Mouse (Mus musculus) midbrain, postnatal 0 days (tissue): ENCODE measurements around the gene Gpr82. TPM values are rescaled to one million over a fixed set of nuclear protein-coding genes. Genes with fewer than 3 reads are reported as not detected.
A peak's percentile ranks its signal among the peaks of the same experiment; 100 is the strongest.

Experiments
- ATAC-seq: fragments of 200-750 bp; cut with Nextera tagmentation; 2 replicates; pipeline ENCODE4 v1.8.0; 2017; ENCODE audit warnings: moderate number of reproducible peaks, mild to moderate bottlenecking, moderate TSS enrichment, moderate library complexity; ENCODE audit not compliant: low FRiP score
- DNase-seq: peaks from one replicate; pipeline ENCODE4 v3.0.0-alpha.2; 2015; ENCODE audit warnings: low spot score
- H3K27ac ChIP-seq: fragments of 300-500 bp; sonication (generic); 2 replicates; pipeline ENCODE4 v1.5.1; 2014; ENCODE audit warnings: low read depth, mild to moderate bottlenecking, low read length, mixed read lengths
- H3K27me3 ChIP-seq: fragments of 300-500 bp; sonication (generic); 2 replicates; pipeline ENCODE4 v1.6.1; 2014; ENCODE audit warnings: low read length, control low read depth, mixed read lengths; ENCODE audit not compliant: insufficient read depth
- H3K36me3 ChIP-seq: fragments of 300-500 bp; sonication (generic); 2 replicates; pipeline ENCODE4 v1.6.1; 2014; ENCODE audit warnings: low read length, control low read depth, mixed read lengths; ENCODE audit not compliant: insufficient read depth
- H3K4me1 ChIP-seq: fragments of 300-500 bp; sonication (generic); 2 replicates; pipeline ENCODE4 v1.6.1; 2014; ENCODE audit warnings: mild to moderate bottlenecking, control low read depth, antibody characterized with exemption, low read length, mixed read lengths; ENCODE audit not compliant: insufficient read depth
- H3K4me2 ChIP-seq: fragments of 300-500 bp; sonication (generic); 2 replicates; pipeline ENCODE4 v1.6.1; 2014; ENCODE audit warnings: low read depth, mild to moderate bottlenecking, low read length, mixed read lengths; ENCODE audit not compliant: poor library complexity, severe bottlenecking
- H3K4me3 ChIP-seq: fragments of 300-500 bp; sonication (generic); 2 replicates; pipeline ENCODE4 v1.5.1; 2014; ENCODE audit warnings: low read depth, mild to moderate bottlenecking, low read length, moderate library complexity
- H3K9ac ChIP-seq: fragments of 300-500 bp; sonication (generic); replicated peaks from 2 replicates; pipeline ENCODE4 v1.6.1; 2014; ENCODE audit warnings: mild to moderate bottlenecking, low read length, moderate library complexity, mixed read lengths; ENCODE audit not compliant: poor library complexity, severe bottlenecking
- H3K9me3 ChIP-seq: fragments of 300-500 bp; sonication (generic); 2 replicates; pipeline ENCODE4 v1.6.1; 2016; ENCODE audit warnings: low read length, control low read depth
- CTCF ChIP-seq: IDR thresholded peaks from 2 replicates; pipeline ENCODE4 v1.5.1; 2016; ENCODE audit warnings: antibody characterized with exemption, mild to moderate bottlenecking
- WGBS: fragments of 180-500 bp; shearing (Covaris S2); extraction: QIAGEN DNeasy Blood & Tissue Kit; methylation state at CpG from one replicate; pipeline ENCODE4 v1.1.7; 2014; 5-methylcytosine and 5-hydroxymethylcytosine counted together
- microRNA-seq: library from miRNA; unstranded; fragments of <30 nt; microRNA quantifications from one replicate; pipeline ENCODE4, GENCODE M21; 2016; ENCODE audit warnings: borderline number of aligned reads
- polyA plus RNA-seq: library from polyadenylated mRNA; unstranded; fragments of >200 nt; fragmentation: Nextera tagmentation; extraction: Ambion mirVana; gene quantifications from 2 replicates; pipeline ENCODE4 v1.2.1, GENCODE M21; 2015
- total RNA-seq: library from RNA; depleted of rRNA; stranded (reverse); fragments of >200 nt; gene quantifications from 2 replicates; pipeline ENCODE4 v1.2.3, GENCODE M21; 2014; rRNA removed

The Gpr82 gene
- total and polyA plus RNA-seq, 2 experiments from 2014 or later = 0.20 TPM; not detected in 1

GRCm38 (mm10) chrX:13700681-13701080 is 39.5 kb downstream of the Gpr82 start:
- H3K4me2 ChIP-seq = no peak overlapping the region

GRCm38 (mm10) chrX:13705051-13705450 is 43.9 kb downstream of the Gpr82 start:
- ATAC-seq (no peak), DNase-seq (no peak)
- Histone ChIP-seq H3K36me3 (no peaks in the 10 kb centered on the region), H3K27me3 (no peaks in the 10 kb centered on the region), H3K27ac (no peak overlapping the region), H3K9me3 (no peaks in the 10 kb centered on the region), H3K9ac (no peak overlapping the region), H3K4me2 (no peak overlapping the region), H3K4me3 (no peak overlapping the region), H3K4me1 (no peaks in the 10 kb centered on the region)
- TF ChIP-seq CTCF = no peak
- 66% methylated on average over 2 of the region's 2 CpGs for WGBS

More at GRCm38 (mm10) chrX:13700681-13701080, 39.5 kb downstream of the Gpr82 start:
- Histone ChIP-seq H3K36me3 (no peaks in the 10 kb centered on the region), H3K9me3 (no peaks in the 10 kb centered on the region), H3K9ac (no peak overlapping the region), H3K4me3 (no peak overlapping the region), H3K27me3 (no peaks in the 10 kb centered on the region), H3K4me1 (no peaks in the 10 kb centered on the region), H3K27ac (no peak overlapping the region)
- DNase-seq = no peak
- no peak for TF ChIP-seq CTCF
- no peak for ATAC-seq
- WGBS = 88% methylated on average over 3 of the region's 3 CpGs

GRCm38 (mm10) chrX:13710174-13710573 is 49.0 kb downstream of the Gpr82 start:
- H3K4me1 ChIP-seq = no peaks in the 10 kb centered on the region
- H3K4me2 ChIP-seq = no peak overlapping the region
- H3K36me3 ChIP-seq = no peaks in the 10 kb centered on the region
- DNase-seq = peak; percentile 64
- no peaks in the 10 kb centered on the region for H3K9me3 ChIP-seq
- 31% methylated on average over 2 of the region's 2 CpGs for WGBS
- H3K4me3 ChIP-seq = no peak overlapping the region
- H3K9ac ChIP-seq = no peak overlapping the region
- H3K27me3 ChIP-seq = no peaks in the 10 kb centered on the region
- no peak for ATAC-seq
- TF ChIP-seq CTCF = peak; percentile 91
- no peak overlapping the region for H3K27ac ChIP-seq

Small RNA genes within 50 kb of the gene (microRNA-seq; reads per million reads assigned to microRNA genes)
- not detected for gene Gm25246

Other genes with a start within 250 kb of the Gpr82 start
- gene Nyx, start 195.3 kb upstream of the Gpr82 start, total RNA-seq = 0.33 and 0.71 TPM in 2 replicates
- gene Nyx, start 195.3 kb upstream of the Gpr82 start, polyA plus RNA-seq = 0.20 and 0.32 TPM in 2 replicates
- 1.8 and 3.1 TPM in 2 replicates for gene Gpr34, start 29.3 kb upstream of the Gpr82 start, total RNA-seq
- 4.6 and 4.8 TPM in 2 replicates for gene Gpr34, start 29.3 kb upstream of the Gpr82 start, polyA plus RNA-seq
- gene Cask, start 190.0 kb downstream of the Gpr82 start, total RNA-seq = 146 and 210 TPM in 2 replicates
- gene Cask, start 190.0 kb downstream of the Gpr82 start, polyA plus RNA-seq = 74.4 and 79.5 TPM in 2 replicates